Mouse (Mus musculus) cerebellum, postnatal 14 days (tissue): Measurements from ENCODE around the gene Ankzf1.
"Not testable (repeated sequence)": the region's sequence is repeated elsewhere in the genome, so short reads cannot be mapped to it uniquely, and the experiment has no call there.

Experiments used
- DNase-seq, 2 experiments: peaks; one replicate each; pipeline ENCODE4 v3.0.0; 2021; ENCODE audit warnings: mixed read lengths in 2 of 2

The Ankzf1 gene

GRCm38 (mm10) chr1:75227653-75228052 is 35.7 kb downstream of the Ankzf1 start:
- no peak for DNase-seq

GRCm38 (mm10) chr1:75229158-75229557 is 37.2 kb downstream of the Ankzf1 start:
- DNase-seq, result no peak

GRCm38 (mm10) chr1:75230335-75230994 is 38.5 kb downstream of the Ankzf1 start:
- no peak for DNase-seq

- DNase-seq, result no peak
Measured at GRCm38 (mm10) chr1:75231224-75231623, 39.3 kb downstream of the Ankzf1 start.

- DNase-seq, result no peak
Measured at GRCm38 (mm10) chr1:75231664-75232152, 39.8 kb downstream of the Ankzf1 start, which contains the start of gene A630095N17Rik. A630095N17Rik (minus strand) TSS chr1:75232102.

- not testable (repeated sequence) for DNase-seq
Measured at GRCm38 (mm10) chr1:75232489-75232888, 40.5 kb downstream of the Ankzf1 start.

GRCm38 (mm10) chr1:75234606-75235005 is 42.7 kb downstream of the Ankzf1 start:
- peak; percentile 85 to 88 for DNase-seq

- DNase-seq, result peak; percentile 88 to 90
Measured at GRCm38 (mm10) chr1:75236117-75237050, 44.4 kb downstream of the Ankzf1 start, which contains the start of gene Dnajb2. Dnajb2 (plus strand) TSS chr1:75236406.

- peak in 1 of 2 experiments; percentile 26 for DNase-seq
Measured at GRCm38 (mm10) chr1:75239591-75239990, 47.6 kb downstream of the Ankzf1 start.

GRCm38 (mm10) chr1:75243411-75243810 is 51.5 kb downstream of the Ankzf1 start:
- no peak for DNase-seq

GRCm38 (mm10) chr1:75244175-75244826 is 52.4 kb downstream of the Ankzf1 start:
- no peak for DNase-seq

- DNase-seq, result peak; percentile 69 to 72
Measured at GRCm38 (mm10) chr1:75244836-75245235, 52.9 kb downstream of the Ankzf1 start.

GRCm38 (mm10) chr1:75247071-75247930 is 55.4 kb downstream of the Ankzf1 start:
- peak in 1 of 2 experiments; percentile 52 for DNase-seq

GRCm38 (mm10) chr1:75248041-75248772 is 56.3 kb downstream of the Ankzf1 start:
- DNase-seq, result peak; percentile 72 to 77
